Mouse (Mus musculus): ENCODE results near the gene Lrrc2. TPM values are rescaled to one million over a fixed set of nuclear protein-coding genes. Genes with fewer than 3 reads are reported as not detected.

Gene Lrrc2
- polyA plus RNA-seq, 1 experiment from 2014 or later: 1.5 TPM

DNA sequence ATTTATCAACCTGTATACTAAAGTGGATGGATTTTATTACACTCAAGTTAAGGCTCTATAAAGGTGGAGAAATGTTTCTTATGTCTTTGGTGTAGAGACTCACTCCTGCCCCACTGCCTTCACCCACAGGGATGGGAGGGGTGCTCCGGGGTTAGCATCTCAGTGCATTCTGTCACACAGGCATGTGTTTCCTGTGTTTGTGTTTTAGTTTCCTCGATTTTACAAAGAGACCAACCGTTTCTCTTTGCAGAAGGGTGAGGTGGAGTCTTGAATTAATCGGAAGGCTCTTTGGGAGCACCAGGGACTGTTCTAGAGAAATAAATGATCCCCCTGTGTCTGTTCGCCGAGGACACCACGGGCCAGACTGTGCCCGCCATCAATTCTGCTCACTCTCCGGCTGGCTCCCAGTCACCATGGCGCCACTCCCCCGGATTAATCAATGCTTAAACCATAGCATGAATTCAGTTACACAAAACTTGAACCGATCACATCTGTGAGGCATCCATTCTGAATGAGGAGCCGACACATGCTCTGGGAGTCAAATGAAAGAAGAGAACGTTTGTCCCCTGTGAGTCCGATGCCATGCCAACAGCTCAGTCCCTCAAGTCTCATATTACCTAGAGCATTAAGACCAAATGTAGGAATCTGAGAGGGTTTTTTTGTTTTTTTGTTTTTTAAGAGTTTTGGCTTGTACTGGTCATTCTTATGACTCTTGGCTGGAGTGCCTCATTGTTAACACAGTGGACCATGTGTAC lies 30.5 kb upstream of the Lrrc2 start:
- H3K27ac ChIP-seq (ENCODE audit: low read depth, low read length): no peak overlapping the region
- 50% methylated on average over 15 of the region's 15 CpGs for WGBS
- H3K4me2 ChIP-seq (ENCODE audit: low read depth, low read length): no peak overlapping the region
- H3K9me3 ChIP-seq (ENCODE audit: control insufficient read depth, low read length): no peaks in the 10 kb centered on the region
- H3K27me3 ChIP-seq (ENCODE audit: control insufficient read depth, insufficient read depth, low read length): no peaks in the 10 kb centered on the region
- no peaks in the 10 kb centered on the region for H3K4me1 ChIP-seq (ENCODE audit: control insufficient read depth, insufficient read depth, low read length)
- no peak overlapping the region for H3K9ac ChIP-seq (replicated peaks; ENCODE audit: low read depth, low read length)
- no peaks in the 10 kb centered on the region for H3K36me3 ChIP-seq (ENCODE audit: control insufficient read depth, insufficient read depth, low read length)
- no peak for ATAC-seq (ENCODE audit: low read depth)
- no peak overlapping the region for H3K4me3 ChIP-seq (ENCODE audit: low read depth, low read length)

GRCm38 (mm10) chr9:110922759-110923158 lies 28.6 kb upstream of the Lrrc2 start:
- no peaks in the 10 kb centered on the region for H3K36me3 ChIP-seq (ENCODE audit: control insufficient read depth, insufficient read depth, low read length)
- no peaks in the 10 kb centered on the region for H3K4me1 ChIP-seq (ENCODE audit: control insufficient read depth, insufficient read depth, low read length)
- H3K4me3 ChIP-seq (ENCODE audit: low read depth, low read length): no peak overlapping the region
- WGBS: 14% methylated on average over 7 of the region's 7 CpGs
- H3K9me3 ChIP-seq (ENCODE audit: control insufficient read depth, low read length): no peaks in the 10 kb centered on the region
- no peak overlapping the region for H3K9ac ChIP-seq (replicated peaks; ENCODE audit: low read depth, low read length)
- H3K27me3 ChIP-seq (ENCODE audit: control insufficient read depth, insufficient read depth, low read length): no peaks in the 10 kb centered on the region
- ATAC-seq (ENCODE audit: low read depth): no peak
- no peak overlapping the region for H3K27ac ChIP-seq (ENCODE audit: low read depth, low read length)
- H3K4me2 ChIP-seq (ENCODE audit: low read depth, low read length): no peak overlapping the region

DNA sequence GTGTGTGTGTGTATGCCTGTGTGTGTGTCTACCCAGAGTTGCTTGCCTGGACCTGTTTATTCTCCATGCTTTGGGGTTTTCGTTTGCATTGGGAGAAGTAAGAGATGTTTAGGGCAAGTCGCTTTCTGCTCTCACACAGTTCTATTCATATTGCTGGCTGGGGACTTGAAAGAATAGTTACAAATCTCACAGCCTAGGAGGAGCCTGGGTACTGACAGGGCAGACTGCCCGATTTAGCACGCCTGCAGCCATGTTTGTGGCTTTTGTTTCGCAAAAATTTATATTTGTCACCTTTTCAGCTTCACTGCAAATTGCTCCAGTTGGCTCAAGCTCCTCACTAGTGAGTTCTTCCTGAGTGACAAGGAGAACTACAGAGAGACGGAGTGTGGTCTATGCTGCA lies 19.8 kb upstream of the Lrrc2 start:
- WGBS: 24% methylated on average over 6 of the region's 6 CpGs
- Histone ChIP-seq H3K4me2 (ENCODE audit: low read depth, low read length) (no peak overlapping the region), H3K4me3 (ENCODE audit: low read depth, low read length) (no peak overlapping the region), H3K36me3 (ENCODE audit: control insufficient read depth, insufficient read depth, low read length) (no peaks in the 10 kb centered on the region), H3K4me1 (ENCODE audit: control insufficient read depth, insufficient read depth, low read length) (0 out of 2 replicates have a peak, but pooled peaks cover 7% of the 10 kb centered on the region), H3K9me3 (ENCODE audit: control insufficient read depth, low read length) (no peaks in the 10 kb centered on the region), H3K27ac (ENCODE audit: low read depth, low read length) (no peak overlapping the region), H3K27me3 (ENCODE audit: control insufficient read depth, insufficient read depth, low read length) (no peaks in the 10 kb centered on the region), H3K9ac (replicated peaks; ENCODE audit: low read depth, low read length) (no peak overlapping the region)
- no peak; the same call in 1 of the 2 replicates for ATAC-seq (ENCODE audit: low read depth)

DNA sequence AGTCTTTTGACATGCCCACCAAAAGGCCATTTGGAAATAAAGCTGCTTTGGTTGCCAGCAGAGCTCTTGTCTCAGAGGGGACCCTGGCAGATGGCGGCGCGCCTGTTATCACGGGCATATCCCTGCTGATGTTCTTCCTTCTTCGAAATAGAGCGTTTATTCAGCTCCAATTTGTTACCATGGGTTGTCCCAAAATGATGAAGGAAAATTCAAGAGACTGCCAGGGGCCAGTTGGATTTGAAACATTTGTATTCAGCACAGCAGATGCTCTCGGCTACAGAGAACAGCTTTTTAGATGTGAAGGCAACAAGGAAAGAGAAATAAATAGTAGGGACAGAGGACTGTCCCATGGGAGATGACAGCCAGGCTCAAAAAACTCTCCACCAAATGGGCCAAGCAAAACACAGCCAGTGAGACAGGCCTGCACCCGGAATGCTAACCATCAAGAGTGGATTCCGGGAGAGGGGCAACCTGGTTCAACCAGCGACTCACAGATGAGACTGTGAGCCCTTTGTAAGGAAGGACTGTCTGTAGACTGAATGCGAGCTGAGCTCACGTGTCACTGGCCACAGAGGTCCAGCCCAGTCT lies 17.4 kb upstream of the Lrrc2 start:
- no peak overlapping the region for H3K4me2 ChIP-seq (ENCODE audit: low read depth, low read length)
- no peaks in the 10 kb centered on the region for H3K9me3 ChIP-seq (ENCODE audit: control insufficient read depth, low read length)
- peak overlapping the region; percentile 66; the same call in 1 of the 2 replicates for H3K27ac ChIP-seq (ENCODE audit: low read depth, low read length)
- 49% methylated on average over 12 of the region's 12 CpGs for WGBS
- no peak overlapping the region for H3K4me3 ChIP-seq (ENCODE audit: low read depth, low read length)
- H3K4me1 ChIP-seq (ENCODE audit: control insufficient read depth, insufficient read depth, low read length): 0 out of 2 replicates have a peak, but pooled peaks cover 7% of the 10 kb centered on the region
- peak; percentile 65; the same call in 1 of the 2 replicates for ATAC-seq (ENCODE audit: low read depth)
- no peaks in the 10 kb centered on the region for H3K27me3 ChIP-seq (ENCODE audit: control insufficient read depth, insufficient read depth, low read length)
- H3K9ac ChIP-seq (replicated peaks; ENCODE audit: low read depth, low read length): no peak overlapping the region
- no peaks in the 10 kb centered on the region for H3K36me3 ChIP-seq (ENCODE audit: control insufficient read depth, insufficient read depth, low read length)

- Histone ChIP-seq H3K27me3 (ENCODE audit: control insufficient read depth, insufficient read depth, low read length) (no peaks in the 10 kb centered on the region), H3K27ac (ENCODE audit: low read depth, low read length) (no peak overlapping the region), H3K9ac (replicated peaks; ENCODE audit: low read depth, low read length) (no peak overlapping the region), H3K9me3 (ENCODE audit: control insufficient read depth, low read length) (no peaks in the 10 kb centered on the region), H3K4me3 (ENCODE audit: low read depth, low read length) (no peak overlapping the region), H3K36me3 (ENCODE audit: control insufficient read depth, insufficient read depth, low read length) (no peaks in the 10 kb centered on the region), H3K4me1 (ENCODE audit: control insufficient read depth, insufficient read depth, low read length) (0 out of 2 replicates have a peak, but pooled peaks cover 7% of the 10 kb centered on the region), H3K4me2 (ENCODE audit: low read depth, low read length) (no peak overlapping the region)
- ATAC-seq (ENCODE audit: low read depth): no peak
- WGBS: 82% methylated on average over 7 of the region's 7 CpGs
Measured at GRCm38 (mm10) chr9:110935941-110936340, 15.4 kb upstream of the Lrrc2 start.

- H3K27me3 ChIP-seq (ENCODE audit: control insufficient read depth, insufficient read depth, low read length): no peaks in the 10 kb centered on the region
- no peak overlapping the region for H3K4me2 ChIP-seq (ENCODE audit: low read depth, low read length)
- no peaks in the 10 kb centered on the region for H3K36me3 ChIP-seq (ENCODE audit: control insufficient read depth, insufficient read depth, low read length)
- H3K9me3 ChIP-seq (ENCODE audit: control insufficient read depth, low read length): no peaks in the 10 kb centered on the region
- H3K4me3 ChIP-seq (ENCODE audit: low read depth, low read length): no peak overlapping the region
- 0 out of 2 replicates have a peak, but pooled peaks cover 2% of the 10 kb centered on the region for H3K4me1 ChIP-seq (ENCODE audit: control insufficient read depth, insufficient read depth, low read length)
- H3K9ac ChIP-seq (replicated peaks; ENCODE audit: low read depth, low read length): no peak overlapping the region
- WGBS: 76% methylated on average over 12 of the region's 12 CpGs
- ATAC-seq (ENCODE audit: low read depth): no peak
- no peak overlapping the region for H3K27ac ChIP-seq (ENCODE audit: low read depth, low read length)
Measured at GRCm38 (mm10) chr9:110937506-110938490, 13.5 kb upstream of the Lrrc2 start.

GRCm38 (mm10) chr9:110944265-110944664 lies 7.1 kb upstream of the Lrrc2 start:
- no peak overlapping the region for H3K4me3 ChIP-seq (ENCODE audit: low read depth, low read length)
- no peaks in the 10 kb centered on the region for H3K36me3 ChIP-seq (ENCODE audit: control insufficient read depth, insufficient read depth, low read length)
- no peak overlapping the region for H3K4me2 ChIP-seq (ENCODE audit: low read depth, low read length)
- H3K27ac ChIP-seq (ENCODE audit: low read depth, low read length): no peak overlapping the region
- H3K4me1 ChIP-seq (ENCODE audit: control insufficient read depth, insufficient read depth, low read length): 0 out of 2 replicates have a peak, but pooled peaks cover 3% of the 10 kb centered on the region
- ATAC-seq (ENCODE audit: low read depth): no peak
- H3K27me3 ChIP-seq (ENCODE audit: control insufficient read depth, insufficient read depth, low read length): peaks cover 2% of the 10 kb centered on the region; the same call in 1 of the 2 replicates
- H3K9me3 ChIP-seq (ENCODE audit: control insufficient read depth, low read length): no peaks in the 10 kb centered on the region
- WGBS: 32% methylated on average over 13 of the region's 13 CpGs
- H3K9ac ChIP-seq (replicated peaks; ENCODE audit: low read depth, low read length): no peak overlapping the region

- Histone ChIP-seq H3K4me1 (ENCODE audit: control insufficient read depth, insufficient read depth, low read length) (0 out of 2 replicates have a peak, but pooled peaks cover 3% of the 10 kb centered on the region), H3K4me2 (ENCODE audit: low read depth, low read length) (peak overlapping the region; percentile 29; the same call in 1 of the 2 replicates), H3K36me3 (ENCODE audit: control insufficient read depth, insufficient read depth, low read length) (no peaks in the 10 kb centered on the region), H3K4me3 (ENCODE audit: low read depth, low read length) (no peak overlapping the region), H3K9ac (replicated peaks; ENCODE audit: low read depth, low read length) (no peak overlapping the region), H3K9me3 (ENCODE audit: control insufficient read depth, low read length) (no peaks in the 10 kb centered on the region), H3K27me3 (ENCODE audit: control insufficient read depth, insufficient read depth, low read length) (peaks cover 2% of the 10 kb centered on the region; the same call in 1 of the 2 replicates), H3K27ac (ENCODE audit: low read depth, low read length) (no peak overlapping the region)
- 8% methylated on average over 18 of the region's 18 CpGs for WGBS
- no peak for ATAC-seq (ENCODE audit: low read depth)
Measured at GRCm38 (mm10) chr9:110945343-110945742, 6.0 kb upstream of the Lrrc2 start.
